Mouse (Mus musculus) neural tube, embryonic 15.5 days (tissue): ENCODE data around the gene Cnnm4. TPM values are rescaled to one million over a fixed set of nuclear protein-coding genes. Genes with fewer than 3 reads are reported as not detected.
"Not testable (repeated sequence)": the region's sequence is repeated elsewhere in the genome, so short reads cannot be mapped to it uniquely, and the experiment has no call there.

Experiments used
- ATAC-seq: fragments of 200-750 bp; cut with Nextera tagmentation; 2 replicates; pipeline ENCODE4 v1.8.0; 2017; ENCODE audit warnings: mild to moderate bottlenecking, moderate TSS enrichment, moderate library complexity; ENCODE audit not compliant: low FRiP score
- H3K27ac ChIP-seq: fragments of 300-500 bp; sonication (generic); replicated peaks from 2 replicates; pipeline ENCODE4 v1.5.1; 2015; ENCODE audit warnings: mild to moderate bottlenecking, inconsistent platforms
- H3K27me3 ChIP-seq: fragments of 300-500 bp; sonication (generic); replicated peaks from 2 replicates; pipeline ENCODE4 v1.6.1; 2015; ENCODE audit warnings: inconsistent platforms
- H3K36me3 ChIP-seq: fragments of 300-500 bp; sonication (generic); 2 replicates; pipeline ENCODE4 v1.6.1; 2015; ENCODE audit warnings: inconsistent platforms
- H3K4me1 ChIP-seq: fragments of 300-500 bp; sonication (generic); 2 replicates; pipeline ENCODE4 v1.6.1; 2015; ENCODE audit warnings: inconsistent platforms
- H3K4me2 ChIP-seq: fragments of 300-500 bp; sonication (generic); 2 replicates; pipeline ENCODE4 v1.6.1; 2015; ENCODE audit warnings: inconsistent platforms, mild to moderate bottlenecking, moderate library complexity
- H3K4me3 ChIP-seq: fragments of 300-500 bp; sonication (generic); replicated peaks from 2 replicates; pipeline ENCODE4 v1.5.1; 2015; ENCODE audit warnings: mild to moderate bottlenecking, inconsistent platforms
- H3K9ac ChIP-seq: fragments of 300-500 bp; sonication (generic); replicated peaks from 2 replicates; pipeline ENCODE4 v1.6.1; 2015; ENCODE audit warnings: mild to moderate bottlenecking, inconsistent platforms
- H3K9me3 ChIP-seq: fragments of 300-500 bp; sonication (generic); replicated peaks from 2 replicates; pipeline ENCODE4 v1.6.1; 2016; ENCODE audit warnings: inconsistent platforms
- WGBS: fragments of 180-500 bp; shearing (Covaris S2); methylation state at CpG from one replicate; pipeline ENCODE4 v1.1.7; 2015; ENCODE audit warnings: mixed read lengths; 5-methylcytosine and 5-hydroxymethylcytosine counted together
- polyA plus RNA-seq: library from polyadenylated mRNA; unstranded; fragments of >200 nt; fragmentation: Nextera tagmentation; extraction: Ambion mirVana; gene quantifications from 2 replicates; pipeline ENCODE4 v1.2.1, GENCODE M21; 2015

Gene Cnnm4
- polyA plus RNA-seq, 1 experiment from 2014 or later, result 10.6 TPM

- Histone ChIP-seq H3K27ac (no peak overlapping the region), H3K9ac (no peak overlapping the region), H3K9me3 (no peaks in the 10 kb centered on the region), H3K27me3 (no peaks in the 10 kb centered on the region), H3K36me3 (peaks cover 24% of the 10 kb centered on the region), H3K4me2 (no peak overlapping the region), H3K4me3 (no peak overlapping the region), H3K4me1 (no peaks in the 10 kb centered on the region)
- no peak for ATAC-seq
- 84% methylated on average over 11 of the region's 11 CpGs for WGBS
Measured at GRCm38 (mm10) chr1:36535477-36536396, 64.3 kb downstream of the Cnnm4 start.

- Histone ChIP-seq H3K36me3 (peaks cover 28% of the 10 kb centered on the region), H3K9me3 (no peaks in the 10 kb centered on the region), H3K4me3 (no peak overlapping the region), H3K27me3 (no peaks in the 10 kb centered on the region), H3K4me2 (no peak overlapping the region), H3K27ac (no peak overlapping the region), H3K9ac (no peak overlapping the region), H3K4me1 (no peaks in the 10 kb centered on the region)
- ATAC-seq, result no peak
- WGBS, result 89% methylated on average over 8 of the region's 8 CpGs
Measured at GRCm38 (mm10) chr1:36536397-36536728, 64.9 kb downstream of the Cnnm4 start.

- not testable (repeated sequence) for H3K4me3 ChIP-seq, H3K9me3 ChIP-seq, H3K4me1 ChIP-seq, H3K4me2 ChIP-seq, ATAC-seq, H3K27ac ChIP-seq, H3K9ac ChIP-seq, H3K27me3 ChIP-seq
- peaks cover 29% of the 10 kb centered on the region for H3K36me3 ChIP-seq
- WGBS, result 95% methylated on average over 9 of the region's 9 CpGs
Measured at GRCm38 (mm10) chr1:36536783-36537182, 65.4 kb downstream of the Cnnm4 start, which contains the start of gene Ankrd23. Ankrd23 (minus strand) TSS chr1:36536883.

GRCm38 (mm10) chr1:36538727-36539126 lies 67.3 kb downstream of the Cnnm4 start:
- Histone ChIP-seq H3K27me3 (no peaks in the 10 kb centered on the region), H3K36me3 (peaks cover 37% of the 10 kb centered on the region), H3K27ac (no peak overlapping the region), H3K4me3 (no peak overlapping the region), H3K9me3 (no peaks in the 10 kb centered on the region), H3K4me2 (no peak overlapping the region), H3K4me1 (no peaks in the 10 kb centered on the region), H3K9ac (no peak overlapping the region)
- 74% methylated on average over 4 of the region's 4 CpGs for WGBS
- ATAC-seq, result no peak

GRCm38 (mm10) chr1:36539186-36539585 lies 67.8 kb downstream of the Cnnm4 start, which contains the start of gene Gm42417:
Gm42417 (minus strand) TSS chr1:36539429.
- H3K4me2 ChIP-seq, result no peak within 1 kb of the TSS
- WGBS, result 62% methylated on average over 9 of the region's 9 CpGs
- H3K4me1 ChIP-seq, result no peaks in the 10 kb centered on the region
- H3K27me3 ChIP-seq, result no peaks in the 10 kb centered on the region
- ATAC-seq, result no peak
- H3K27ac ChIP-seq, result no peak within 1 kb of the TSS
- no peak within 1 kb of the TSS for H3K4me3 ChIP-seq
- H3K36me3 ChIP-seq, result peaks cover 37% of the 10 kb centered on the region
- H3K9me3 ChIP-seq, result no peaks in the 10 kb centered on the region
- H3K9ac ChIP-seq, result no peak within 1 kb of the TSS

GRCm38 (mm10) chr1:36540132-36540531 lies 68.7 kb downstream of the Cnnm4 start:
- no peak overlapping the region for H3K4me3 ChIP-seq
- no peak overlapping the region for H3K27ac ChIP-seq
- no peak overlapping the region for H3K4me2 ChIP-seq
- H3K36me3 ChIP-seq, result peaks cover 37% of the 10 kb centered on the region
- no peaks in the 10 kb centered on the region for H3K9me3 ChIP-seq
- 0 out of 2 replicates have a peak, but pooled peaks cover 2% of the 10 kb centered on the region for H3K4me1 ChIP-seq
- no peaks in the 10 kb centered on the region for H3K27me3 ChIP-seq
- 91% methylated on average over 11 of the region's 11 CpGs for WGBS
- no peak for ATAC-seq
- H3K9ac ChIP-seq, result no peak overlapping the region

GRCm38 (mm10) chr1:36540807-36541206 lies 69.4 kb downstream of the Cnnm4 start:
- Histone ChIP-seq H3K9me3 (no peaks in the 10 kb centered on the region), H3K27ac (no peak overlapping the region), H3K27me3 (no peaks in the 10 kb centered on the region), H3K4me1 (peaks cover 7% of the 10 kb centered on the region), H3K4me3 (no peak overlapping the region), H3K4me2 (no peak overlapping the region), H3K36me3 (peaks cover 37% of the 10 kb centered on the region), H3K9ac (no peak overlapping the region)
- ATAC-seq, result no peak
- WGBS, result 93% methylated on average over 12 of the region's 12 CpGs

GRCm38 (mm10) chr1:36541844-36542243 lies 70.4 kb downstream of the Cnnm4 start:
- no peak for ATAC-seq
- Histone ChIP-seq H3K9me3 (no peaks in the 10 kb centered on the region), H3K4me3 (no peak overlapping the region), H3K27me3 (no peaks in the 10 kb centered on the region), H3K4me2 (no peak overlapping the region), H3K4me1 (peaks cover 16% of the 10 kb centered on the region), H3K9ac (no peak overlapping the region), H3K36me3 (peaks cover 37% of the 10 kb centered on the region), H3K27ac (no peak overlapping the region)
- whole genome bisulfite sequencing, result 89% methylated on average over 16 of the region's 16 CpGs

GRCm38 (mm10) chr1:36542925-36543324 lies 71.5 kb downstream of the Cnnm4 start:
- no peak for ATAC-seq
- no peak overlapping the region for H3K4me2 ChIP-seq

GRCm38 (mm10) chr1:36545382-36545781 lies 74.0 kb downstream of the Cnnm4 start:
- Histone ChIP-seq H3K4me3 (no peak overlapping the region), H3K27me3 (no peaks in the 10 kb centered on the region), H3K36me3 (peaks cover 34% of the 10 kb centered on the region), H3K9ac (no peak overlapping the region), H3K4me1 (peaks cover 42% of the 10 kb centered on the region), H3K9me3 (no peaks in the 10 kb centered on the region), H3K4me2 (peak overlapping the region; percentile 81; the same call in 1 of the 2 replicates), H3K27ac (no peak overlapping the region)
- whole genome bisulfite sequencing, result 88% methylated on average over 2 of the region's 2 CpGs
- no peak for ATAC-seq

More at GRCm38 (mm10) chr1:36542925-36543324, 71.5 kb downstream of the Cnnm4 start:
- Histone ChIP-seq H3K9ac (no peak overlapping the region), H3K4me3 (no peak overlapping the region), H3K27ac (no peak overlapping the region), H3K36me3 (peaks cover 37% of the 10 kb centered on the region), H3K9me3 (no peaks in the 10 kb centered on the region), H3K4me1 (peaks cover 23% of the 10 kb centered on the region), H3K27me3 (no peaks in the 10 kb centered on the region)
- WGBS, result 91% methylated on average over 9 of the region's 9 CpGs

GRCm38 (mm10) chr1:36545845-36546600 lies 74.6 kb downstream of the Cnnm4 start:
- Histone ChIP-seq H3K4me2 (peak overlapping the region; percentile 81), H3K36me3 (peaks cover 35% of the 10 kb centered on the region), H3K4me3 (peak overlapping the region; percentile 71), H3K27me3 (no peaks in the 10 kb centered on the region), H3K27ac (0 out of 2 replicates have a peak overlapping the region, but pooled peaks have one; percentile 84), H3K4me1 (peaks cover 47% of the 10 kb centered on the region), H3K9me3 (no peaks in the 10 kb centered on the region), H3K9ac (peak overlapping the region; percentile 76)
- ATAC-seq, result no peak
- WGBS, result 69% methylated on average over 19 of the region's 19 CpGs
